Mouse (Mus musculus): Measurements from ENCODE around the gene Psors1c2.

DNA sequence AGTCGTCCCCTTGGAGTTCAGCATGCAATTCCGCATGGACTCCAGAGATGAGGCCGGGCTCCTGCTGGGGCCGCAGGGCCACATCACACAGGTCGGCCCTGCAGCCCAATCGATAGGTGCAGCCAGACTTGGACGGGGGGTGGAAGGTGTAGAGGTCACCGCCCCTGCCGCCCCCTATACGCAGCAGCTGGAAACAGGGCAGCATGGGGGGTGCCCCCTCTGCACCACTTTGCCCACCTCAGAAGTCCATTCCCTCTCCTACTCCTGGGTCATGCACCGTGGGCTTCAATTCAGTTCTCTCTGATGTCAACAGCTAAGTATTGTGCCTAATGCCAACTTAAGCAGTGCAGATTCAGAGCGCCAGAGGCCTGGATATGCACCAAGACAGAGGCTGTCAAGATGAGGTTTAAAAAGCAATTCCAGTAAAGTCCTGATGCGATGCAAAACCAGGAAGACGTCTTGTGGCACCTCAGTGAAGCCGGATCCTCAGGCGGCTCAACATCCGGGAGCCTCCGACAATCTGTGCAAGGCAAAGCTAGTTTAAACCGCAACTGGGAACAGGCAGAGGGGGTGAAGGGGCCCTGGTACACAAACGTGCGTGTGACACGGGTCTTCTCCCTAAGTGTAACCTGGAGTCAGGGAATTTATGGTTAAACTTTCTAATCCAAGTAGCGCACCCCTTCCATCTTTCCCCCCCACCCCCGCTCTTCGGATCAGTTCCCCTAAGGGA, 16.9 kb upstream of the Psors1c2 start:
- TF ChIP-seq GATA1 (IDR thresholded peaks at IDR 0.05; ENCODE audit: borderline replicate concordance, low read length) (no peak), FLI1 (IDR thresholded peaks at IDR 0.05; ENCODE audit: low read length) (no peak)

All from megakaryocyte, embryonic 14.5 days (primary cell).